Mouse (Mus musculus): ENCODE data around the gene Kbtbd12.

The Kbtbd12 gene

DNA sequence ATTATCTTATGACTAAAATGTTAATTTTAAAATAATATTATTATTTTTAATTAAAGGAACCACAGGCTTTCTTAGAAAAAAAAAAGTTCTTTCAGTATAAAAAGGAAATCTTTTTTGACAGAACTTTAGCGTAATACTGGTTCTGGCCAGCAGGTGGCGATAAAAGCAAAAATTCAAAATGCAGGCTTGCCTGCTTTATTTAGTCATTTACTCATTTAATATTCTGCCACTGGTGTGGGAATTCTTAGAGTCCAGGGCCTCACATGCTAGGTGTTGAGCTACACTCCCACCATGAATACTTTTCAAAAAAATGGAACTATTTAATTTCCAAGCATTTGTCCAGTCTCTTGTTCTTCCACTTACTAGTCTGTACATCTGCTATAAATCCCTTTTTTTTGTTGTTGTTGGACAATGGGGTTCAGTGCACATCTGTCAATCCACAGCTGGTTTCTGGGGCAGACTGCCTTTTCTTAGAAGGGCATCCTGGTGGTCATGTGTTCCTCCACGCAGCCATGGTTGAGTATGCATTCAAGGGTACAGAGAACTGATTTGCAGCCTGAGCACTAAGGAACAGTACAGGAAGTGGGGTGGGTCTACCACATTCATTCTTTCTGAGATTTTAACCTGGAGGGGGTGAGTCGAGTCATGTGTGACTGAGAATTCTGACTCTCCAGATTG is 88.5 kb downstream of the Kbtbd12 start:
- peak; percentile 30 for DNase-seq (ENCODE audit: low read depth)

DNA sequence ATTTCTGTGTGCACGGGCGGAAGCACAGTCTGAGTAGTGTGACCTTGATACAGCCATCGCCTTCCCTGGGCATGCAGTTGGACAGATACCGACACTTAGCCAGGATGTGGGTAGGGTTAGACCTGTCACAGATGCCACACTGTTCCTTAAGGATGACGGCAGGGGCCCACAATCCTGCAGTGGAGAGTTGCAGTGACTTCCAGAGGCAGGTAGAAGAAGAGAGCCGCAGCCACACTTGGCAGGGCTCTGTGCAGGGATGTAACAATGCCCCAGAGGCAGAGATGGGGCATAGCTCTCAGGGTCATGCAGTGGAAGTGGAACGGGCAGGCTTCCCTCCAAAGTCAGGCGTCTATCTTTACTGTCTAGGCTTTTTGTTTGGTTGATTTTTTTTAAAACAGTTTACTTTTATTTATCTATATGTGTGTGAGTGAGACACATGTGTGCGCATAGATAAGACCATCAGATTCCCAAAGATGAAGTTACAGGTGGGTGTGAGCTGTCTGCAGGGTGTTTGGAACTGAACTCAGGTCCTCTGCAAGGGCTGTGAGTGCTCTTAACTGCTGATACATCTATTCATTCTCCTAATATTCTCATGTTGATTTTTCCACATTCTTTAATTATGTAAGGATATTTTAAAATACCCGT is 89.2 kb downstream of the Kbtbd12 start:
- DNase-seq (ENCODE audit: low read depth), result peak; percentile 29

- no peak for DNase-seq (ENCODE audit: low read depth)
These were observed 92.4 kb downstream of the Kbtbd12 start for GRCm38 (mm10) chr6:88545397-88545790.

- DNase-seq (ENCODE audit: low read depth), result peak; percentile 44
These were observed 92.9 kb downstream of the Kbtbd12 start for GRCm38 (mm10) chr6:88544644-88545396.

GRCm38 (mm10) chr6:88544241-88544640 is 93.5 kb downstream of the Kbtbd12 start:
- DNase-seq (ENCODE audit: low read depth), result no peak

- no peak for DNase-seq (ENCODE audit: low read depth)
These were observed 97.5 kb downstream of the Kbtbd12 start for GRCm38 (mm10) chr6:88540093-88540755.

DNA sequence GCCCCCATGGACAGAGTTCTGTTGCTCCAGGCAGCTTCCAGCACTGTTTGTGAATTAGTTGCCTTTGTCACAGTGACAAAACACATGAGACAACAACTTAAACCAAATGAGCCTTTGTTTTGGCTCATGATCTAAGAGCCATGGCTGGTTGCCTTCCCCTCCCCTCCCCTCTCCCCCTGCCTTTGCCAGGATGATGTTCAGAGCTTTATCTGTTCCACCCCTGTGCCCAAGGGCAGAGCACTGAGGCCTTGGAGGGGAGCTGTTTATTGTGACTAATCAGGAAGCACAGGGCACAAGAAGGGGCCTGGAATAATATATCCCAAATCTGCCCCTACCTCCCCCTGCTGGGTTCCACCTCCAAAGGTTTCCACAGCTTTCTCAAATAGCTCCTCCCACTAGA is 107.4 kb downstream of the Kbtbd12 start:
- no peak for DNase-seq (ENCODE audit: low read depth)

GRCm38 (mm10) chr6:88524056-88524455 is 113.7 kb downstream of the Kbtbd12 start:
- no peak for DNase-seq (ENCODE audit: low read depth)

GRCm38 (mm10) chr6:88523451-88523850 is 114.3 kb downstream of the Kbtbd12 start:
- no peak for DNase-seq (ENCODE audit: low read depth)

DNA sequence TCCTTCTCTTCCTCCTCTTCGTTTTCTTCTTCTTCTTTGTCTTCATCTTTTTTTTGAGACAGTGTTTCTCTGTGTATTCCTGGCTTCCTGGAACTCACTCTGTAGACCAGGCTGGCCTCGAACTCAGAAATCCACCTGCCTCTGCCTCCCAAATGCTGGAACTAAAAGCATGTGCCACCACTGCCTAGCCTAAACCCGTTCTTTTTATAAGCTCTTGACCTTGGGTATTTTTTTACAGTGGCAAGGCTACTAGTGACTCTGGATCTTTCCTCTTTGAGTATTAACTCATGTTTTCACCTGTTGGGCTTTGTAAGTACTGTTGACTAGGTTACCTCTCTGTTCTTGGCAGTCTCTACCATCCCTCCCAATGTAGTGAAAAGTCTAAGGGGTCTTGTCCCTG is 114.7 kb downstream of the Kbtbd12 start:
- DNase-seq (ENCODE audit: low read depth), result no peak

- no peak for DNase-seq (ENCODE audit: low read depth)
These were observed 115.1 kb downstream of the Kbtbd12 start for GRCm38 (mm10) chr6:88522606-88523005.

GRCm38 (mm10) chr6:88521821-88522220 is 115.9 kb downstream of the Kbtbd12 start:
- no peak for DNase-seq (ENCODE audit: low read depth)

DNA sequence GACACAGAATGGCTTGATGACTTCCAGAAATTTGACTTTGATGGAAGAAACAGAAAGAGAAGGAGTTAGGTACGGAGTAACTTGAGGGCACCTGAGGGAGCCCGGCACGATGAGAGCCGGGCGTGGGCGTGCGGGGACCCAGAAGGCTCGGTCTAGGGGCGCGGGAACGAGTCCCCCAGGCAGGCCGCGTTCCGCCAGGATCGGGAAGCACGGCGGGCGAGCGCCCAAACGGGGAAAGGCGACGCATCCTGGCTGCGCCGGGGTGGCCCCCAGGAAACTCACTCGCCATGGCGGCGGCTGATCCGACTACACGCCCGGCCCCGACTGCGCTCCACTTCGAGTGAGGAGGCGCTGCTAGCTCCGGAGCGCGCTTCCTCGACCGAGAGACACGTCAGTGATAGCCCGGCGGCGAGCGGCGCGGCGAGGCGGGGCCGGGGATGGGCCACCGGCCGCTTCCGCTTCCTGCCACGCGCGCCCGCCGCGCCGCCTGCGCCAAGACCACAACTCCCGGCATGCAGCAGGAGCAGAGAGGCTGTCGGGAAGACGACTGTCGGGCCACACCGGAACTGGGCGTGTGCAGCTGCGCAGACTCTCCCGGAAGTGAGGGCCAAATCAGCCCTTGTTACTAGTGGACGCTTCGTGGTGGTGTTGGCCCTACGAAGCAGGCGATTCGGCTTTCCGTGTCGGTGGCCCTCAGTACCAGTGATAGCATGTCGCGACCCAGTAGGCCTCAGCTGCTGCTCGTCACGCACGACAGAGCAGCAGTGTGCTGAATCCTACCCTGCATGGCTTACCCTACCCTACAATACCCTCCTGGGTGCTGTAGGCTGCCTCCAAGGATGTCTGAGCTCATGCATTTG is 119.1 kb downstream of the Kbtbd12 start, which contains the start of gene Sec61a1:
TSS of gene Sec61a1 (minus strand) at position 502 of the 860 bp plus-strand sequence.
- peak; percentile 89 for DNase-seq (ENCODE audit: low read depth)

DNA sequence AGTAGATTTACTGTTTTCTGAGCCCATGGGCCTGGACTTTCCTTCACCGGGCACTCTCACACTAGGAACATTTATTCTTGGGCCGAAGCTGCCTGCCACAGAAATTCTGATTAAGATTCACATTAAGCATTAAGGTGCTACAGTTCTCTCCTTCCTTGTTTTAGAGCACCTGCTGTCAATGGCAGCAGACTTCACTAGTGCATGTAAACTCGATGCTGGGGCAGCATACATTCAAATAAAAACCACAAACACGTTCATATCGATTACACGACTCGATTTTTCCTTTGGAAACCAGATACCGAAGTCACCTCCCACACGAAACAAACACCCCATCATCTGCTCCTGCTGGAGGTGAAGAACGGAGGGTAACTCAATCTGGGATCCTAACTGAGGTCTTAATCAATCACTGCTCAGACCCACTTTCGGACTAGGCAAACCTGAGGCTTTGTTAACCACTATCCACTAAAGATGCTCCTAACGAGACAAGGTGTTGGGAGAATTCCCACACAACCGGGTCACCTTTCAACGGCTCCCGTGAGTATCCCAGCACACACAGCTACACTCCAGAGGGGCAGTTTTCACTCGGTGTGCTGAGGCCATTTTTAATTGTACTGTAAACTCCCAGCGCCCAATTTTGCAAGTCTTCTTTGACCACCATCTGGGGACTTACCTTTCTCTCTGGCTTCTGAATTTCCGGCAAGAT is 119.9 kb downstream of the Kbtbd12 start:
- DNase-seq (ENCODE audit: low read depth), result no peak

DNA sequence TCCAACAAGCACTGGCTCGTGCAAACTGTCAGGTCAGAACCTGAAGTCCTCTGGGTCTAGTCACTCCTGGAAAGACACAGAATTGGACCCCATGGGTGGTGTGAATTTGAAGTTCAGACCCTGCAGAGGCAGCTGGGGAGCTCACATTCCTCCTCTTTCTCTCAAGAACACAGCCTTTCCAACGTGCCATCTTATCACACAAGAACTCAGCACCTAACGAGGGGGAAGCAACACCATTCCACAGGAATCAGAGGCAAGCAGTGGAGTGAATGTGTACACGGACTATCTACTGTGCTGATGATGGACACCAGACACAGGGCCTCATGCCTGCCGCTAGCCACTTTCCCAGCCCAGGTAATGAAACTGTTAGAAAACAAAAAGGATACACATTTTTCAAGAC is 121.1 kb downstream of the Kbtbd12 start:
- DNase-seq (ENCODE audit: low read depth), result no peak

GRCm38 (mm10) chr6:88515971-88516370 is 121.8 kb downstream of the Kbtbd12 start:
- DNase-seq (ENCODE audit: low read depth), result no peak

GRCm38 (mm10) chr6:88514546-88514945 is 123.2 kb downstream of the Kbtbd12 start:
- DNase-seq (ENCODE audit: low read depth), result no peak

GRCm38 (mm10) chr6:88513984-88514383 is 123.8 kb downstream of the Kbtbd12 start:
- DNase-seq (ENCODE audit: low read depth), result no peak

GRCm38 (mm10) chr6:88503044-88503443 is 134.7 kb downstream of the Kbtbd12 start:
- DNase-seq (ENCODE audit: low read depth), result no peak

- DNase-seq (ENCODE audit: low read depth), result no peak
These were observed 135.4 kb downstream of the Kbtbd12 start for GRCm38 (mm10) chr6:88502030-88502970.

All from c-Kit-positive CD71-positive TER-119-negative erythroid progenitor cells, embryonic 14.5 days (primary cell).